Mouse (Mus musculus): ENCODE data around the gene Jade1. TPM values are rescaled to one million over a fixed set of nuclear protein-coding genes. Genes with fewer than 3 reads are reported as not detected.

The Jade1 gene
- total and polyA plus RNA-seq, 3 experiments: 10.1 to 38.6 (median 28.5) TPM

DNA sequence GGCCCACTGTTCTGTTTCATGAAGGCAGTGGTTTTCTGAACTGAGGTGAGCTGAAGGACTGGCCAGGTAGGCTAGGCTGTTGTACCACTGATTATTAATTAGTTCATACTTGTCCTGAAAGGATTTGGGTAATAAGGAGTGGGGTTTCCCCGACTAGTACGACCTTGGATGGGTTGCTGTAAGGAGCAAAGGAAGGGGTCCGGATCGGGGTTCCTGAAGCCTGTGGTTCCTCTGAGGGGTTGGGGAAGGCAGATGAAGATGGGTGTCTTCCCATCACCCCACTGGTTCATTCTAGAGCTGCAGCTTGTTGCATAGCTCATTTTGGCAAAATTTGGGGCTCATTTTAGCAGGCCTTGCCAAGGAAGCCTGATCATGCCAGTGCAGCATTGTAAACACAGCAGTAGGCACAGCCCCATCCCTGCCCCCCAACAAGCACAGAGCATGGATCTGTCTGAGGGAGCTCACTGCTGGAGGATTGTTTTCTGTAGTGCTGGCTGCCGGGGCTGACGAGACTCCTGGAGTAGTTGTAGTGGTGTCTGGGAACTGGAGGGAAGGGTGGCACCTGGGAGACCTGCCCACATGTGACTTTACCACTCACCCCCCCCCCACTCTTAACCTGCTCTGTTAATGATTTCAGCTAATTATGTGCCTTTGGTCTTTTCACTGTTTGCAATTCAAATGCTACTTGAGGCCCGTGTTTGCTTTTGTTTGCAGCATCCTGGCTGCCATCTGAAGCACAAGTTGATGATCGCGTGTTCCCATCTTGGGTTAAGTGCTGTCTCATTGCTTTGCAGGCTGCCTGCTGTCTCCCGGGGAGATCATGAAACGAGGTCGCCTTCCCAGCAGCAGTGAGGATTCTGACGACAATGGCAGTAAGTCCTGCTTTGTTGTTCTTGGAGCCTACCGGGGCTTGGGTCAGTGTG, 25.1 kb downstream of the Jade1 start:
- Histone ChIP-seq H3K27ac (peak overlapping the region; percentile 21), H3K36me3 (ENCODE audit: control insufficient read depth, insufficient read depth, low read length) (no peaks in the 10 kb centered on the region; the same call in 1 of the 2 replicates), H3K4me3 (no peak overlapping the region), H3K9ac (ENCODE audit: low read depth, low read length) (no peak overlapping the region; the same call in 1 of the 2 replicates), H3K27me3 (ENCODE audit: control insufficient read depth, insufficient read depth, low read length) (no peaks in the 10 kb centered on the region), H3K4me1 (ENCODE audit: control insufficient read depth, insufficient read depth, low read length) (peaks cover 28% of the 10 kb centered on the region), H3K79me2 (replicated peaks; ENCODE audit: control insufficient read depth, insufficient read depth, low read length) (peaks cover 5% of the 10 kb centered on the region; the same call in 1 of the 2 replicates)
- intact Hi-C loops (cut with DNase I): no loop called here
- TF ChIP-seq CTCF (IDR thresholded peaks at IDR 0.05) (no peak), EP300 (IDR thresholded peaks at IDR 0.05; ENCODE audit: insufficient read depth, low read depth, low read length) (no peak), POLR2A (IDR thresholded peaks at IDR 0.05; ENCODE audit: insufficient read depth, low read depth, low read length) (no peak)
- DNase-seq: peak in 1 of 2 experiments; percentile 20
- WGBS: 56% methylated on average over 14 of the region's 14 CpGs

DNA sequence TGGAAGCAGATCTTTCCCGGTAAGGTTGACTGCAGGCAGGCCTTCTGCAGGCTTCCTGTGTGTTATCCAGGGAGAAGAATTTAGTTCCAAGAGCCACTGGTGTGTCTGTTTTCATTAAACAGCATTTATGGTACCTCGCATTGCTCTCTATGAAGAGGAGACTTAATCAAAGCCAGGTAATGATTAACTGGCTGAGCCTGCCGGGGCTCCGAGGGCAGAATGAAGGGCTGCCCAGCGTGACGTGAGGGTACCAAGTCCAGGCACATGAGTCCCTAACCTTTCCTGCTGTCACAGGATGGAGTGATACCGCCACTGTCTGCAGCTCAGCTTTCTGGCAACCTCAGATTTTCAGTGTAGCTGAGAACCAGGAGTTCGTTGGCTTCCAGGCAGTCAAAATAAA, 25.9 kb downstream of the Jade1 start:
- Histone ChIP-seq H3K4me1 (ENCODE audit: control insufficient read depth, insufficient read depth, low read length) (peaks cover 23% of the 10 kb centered on the region), H3K4me3 (no peak overlapping the region), H3K9ac (ENCODE audit: low read depth, low read length) (no peak overlapping the region), H3K27me3 (ENCODE audit: control insufficient read depth, insufficient read depth, low read length) (no peaks in the 10 kb centered on the region), H3K36me3 (ENCODE audit: control insufficient read depth, insufficient read depth, low read length) (no peaks in the 10 kb centered on the region; the same call in 1 of the 2 replicates), H3K27ac (peak overlapping the region; percentile 21), H3K79me2 (replicated peaks; ENCODE audit: control insufficient read depth, insufficient read depth, low read length) (peaks cover 6% of the 10 kb centered on the region; the same call in 1 of the 2 replicates)
- TF ChIP-seq CTCF (IDR thresholded peaks at IDR 0.05): no peak
- 61% methylated on average over 8 of the region's 8 CpGs for WGBS
- intact Hi-C loops (cut with DNase I): no loop called here
- no peak for DNase-seq

DNA sequence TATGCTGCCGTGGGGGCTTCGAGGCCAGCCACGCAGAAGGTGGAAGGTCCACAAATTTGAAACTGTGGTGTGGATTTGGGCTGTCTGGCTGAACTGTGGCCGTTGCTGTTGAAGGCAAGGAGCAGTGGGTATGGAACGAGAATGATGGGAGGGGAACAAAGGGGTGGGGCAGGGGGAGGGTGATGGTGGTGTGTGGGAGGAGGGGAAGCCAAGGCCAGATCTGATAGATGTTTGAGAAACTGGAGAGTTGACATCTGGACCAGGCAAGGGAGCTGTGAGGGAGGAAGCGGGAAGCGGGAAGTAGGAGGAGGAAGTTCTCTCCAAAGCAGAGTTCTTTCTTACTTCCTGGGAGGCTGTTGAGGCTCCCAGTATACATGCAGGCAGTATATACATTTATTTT, 26.7 kb downstream of the Jade1 start:
- H3K36me3 ChIP-seq (ENCODE audit: control insufficient read depth, insufficient read depth, low read length): no peaks in the 10 kb centered on the region; the same call in 1 of the 2 replicates
- H3K79me2 ChIP-seq (replicated peaks; ENCODE audit: control insufficient read depth, insufficient read depth, low read length): peaks cover 6% of the 10 kb centered on the region; the same call in 1 of the 2 replicates
- peaks cover 28% of the 10 kb centered on the region for H3K4me1 ChIP-seq (ENCODE audit: control insufficient read depth, insufficient read depth, low read length)
- no peak overlapping the region; the same call in 1 of the 2 replicates for H3K27ac ChIP-seq
- no peak for DNase-seq
- H3K27me3 ChIP-seq (ENCODE audit: control insufficient read depth, insufficient read depth, low read length): no peaks in the 10 kb centered on the region
- intact Hi-C loops (cut with DNase I): no loop called here
- no peak overlapping the region for H3K4me3 ChIP-seq
- no peak for TF ChIP-seq EP300 (IDR thresholded peaks at IDR 0.05; ENCODE audit: insufficient read depth, low read depth, low read length)
- no peak for TF ChIP-seq POLR2A (IDR thresholded peaks at IDR 0.05; ENCODE audit: insufficient read depth, low read depth, low read length)
- TF ChIP-seq CTCF (IDR thresholded peaks at IDR 0.05): no peak
- H3K9ac ChIP-seq (ENCODE audit: low read depth, low read length): no peak overlapping the region
- 62% methylated on average over 7 of the region's 7 CpGs for WGBS

DNA sequence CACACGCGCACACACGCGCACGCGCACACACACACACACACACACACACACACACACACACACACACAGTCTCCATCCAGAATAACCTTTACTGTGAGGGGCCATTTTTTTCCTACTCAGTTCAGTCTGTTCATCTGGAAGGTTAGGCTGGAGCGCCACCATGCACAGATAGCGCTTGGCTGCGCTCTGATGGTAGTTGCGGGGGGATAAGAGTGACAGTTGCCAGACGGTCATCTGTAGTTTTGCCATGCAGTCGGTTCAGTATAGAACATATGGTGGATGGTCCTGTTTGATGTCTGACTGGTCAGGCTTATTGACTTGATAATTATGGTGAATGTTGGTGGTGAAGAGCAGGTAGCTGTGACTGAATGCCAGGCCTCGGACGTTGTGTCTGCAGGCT, 27.6 kb downstream of the Jade1 start:
- Histone ChIP-seq H3K27ac (0 out of 2 replicates have a peak overlapping the region, but pooled peaks have one; percentile 26), H3K27me3 (ENCODE audit: control insufficient read depth, insufficient read depth, low read length) (no peaks in the 10 kb centered on the region), H3K79me2 (replicated peaks; ENCODE audit: control insufficient read depth, insufficient read depth, low read length) (peaks cover 6% of the 10 kb centered on the region; the same call in 1 of the 2 replicates), H3K9ac (ENCODE audit: low read depth, low read length) (no peak overlapping the region), H3K4me1 (ENCODE audit: control insufficient read depth, insufficient read depth, low read length) (peaks cover 34% of the 10 kb centered on the region), H3K4me3 (no peak overlapping the region), H3K36me3 (ENCODE audit: control insufficient read depth, insufficient read depth, low read length) (no peaks in the 10 kb centered on the region; the same call in 1 of the 2 replicates)
- intact Hi-C loops (cut with DNase I): no loop called here
- WGBS: 89% methylated on average over 14 of the region's 14 CpGs
- TF ChIP-seq POLR2A (IDR thresholded peaks at IDR 0.05; ENCODE audit: insufficient read depth, low read depth, low read length) (no peak), CTCF (IDR thresholded peaks at IDR 0.05) (no peak), EP300 (IDR thresholded peaks at IDR 0.05; ENCODE audit: insufficient read depth, low read depth, low read length) (no peak)
- no peak for DNase-seq

DNA sequence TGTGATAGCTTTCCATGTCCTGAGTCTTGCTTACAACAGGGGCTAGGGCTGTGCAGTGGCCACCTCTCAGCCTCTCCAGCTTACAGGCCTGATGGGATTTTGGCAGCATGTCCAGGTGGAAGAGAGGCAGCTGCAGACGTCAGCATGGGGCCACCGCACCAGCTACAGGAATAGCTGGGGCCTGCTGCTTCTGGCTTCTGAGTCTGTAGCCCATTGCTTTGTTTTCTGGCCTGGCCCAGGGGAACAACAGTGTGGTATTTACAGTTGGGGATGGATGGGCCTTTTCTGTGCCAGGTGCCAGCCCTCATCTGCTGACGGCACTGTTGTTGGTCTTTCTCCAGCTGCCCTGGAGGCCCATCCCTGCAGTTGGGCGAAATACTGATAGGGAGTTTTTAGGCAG, 28.1 kb downstream of the Jade1 start:
- no peak for TF ChIP-seq EP300 (IDR thresholded peaks at IDR 0.05; ENCODE audit: insufficient read depth, low read depth, low read length)
- TF ChIP-seq CTCF (IDR thresholded peaks at IDR 0.05): no peak
- no peak for TF ChIP-seq POLR2A (IDR thresholded peaks at IDR 0.05; ENCODE audit: insufficient read depth, low read depth, low read length)
- H3K79me2 ChIP-seq (replicated peaks; ENCODE audit: control insufficient read depth, insufficient read depth, low read length): peaks cover 3% of the 10 kb centered on the region; the same call in 1 of the 2 replicates
- H3K4me1 ChIP-seq (ENCODE audit: control insufficient read depth, insufficient read depth, low read length): peaks cover 34% of the 10 kb centered on the region
- H3K27me3 ChIP-seq (ENCODE audit: control insufficient read depth, insufficient read depth, low read length): no peaks in the 10 kb centered on the region
- no peak overlapping the region for H3K9ac ChIP-seq (ENCODE audit: low read depth, low read length)
- H3K4me3 ChIP-seq: no peak overlapping the region
- H3K36me3 ChIP-seq (ENCODE audit: control insufficient read depth, insufficient read depth, low read length): no peaks in the 10 kb centered on the region; the same call in 1 of the 2 replicates
- intact Hi-C loops (cut with DNase I): no loop called here
- 46% methylated on average over 4 of the region's 4 CpGs for WGBS
- peak in 1 of 2 experiments; percentile 60 for DNase-seq
- H3K27ac ChIP-seq: peak overlapping the region; percentile 26; the same call in 1 of the 2 replicates

DNA sequence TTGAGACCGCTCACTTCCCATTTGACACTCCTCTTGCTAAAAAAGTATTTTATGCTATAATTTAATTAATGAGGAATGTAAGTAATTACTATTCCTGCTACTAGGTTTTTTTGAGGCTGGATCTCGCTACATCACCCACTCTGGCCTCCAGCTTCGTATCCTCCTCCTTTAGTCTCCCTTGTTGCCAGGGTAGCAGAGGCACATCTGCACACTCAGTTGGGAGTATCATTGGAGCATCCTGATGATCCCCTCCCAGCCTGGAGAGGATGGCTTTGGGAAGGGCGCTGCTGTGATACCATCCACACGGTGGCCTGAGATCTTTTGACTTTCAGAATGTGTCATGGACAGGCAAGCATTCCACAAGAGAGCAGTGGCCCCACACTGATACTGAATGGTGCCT, 30.0 kb downstream of the Jade1 start:
- Histone ChIP-seq H3K4me3 (no peak overlapping the region), H3K27ac (no peak overlapping the region), H3K79me2 (replicated peaks; ENCODE audit: control insufficient read depth, insufficient read depth, low read length) (peaks cover 2% of the 10 kb centered on the region; the same call in 1 of the 2 replicates), H3K9ac (ENCODE audit: low read depth, low read length) (no peak overlapping the region), H3K36me3 (ENCODE audit: control insufficient read depth, insufficient read depth, low read length) (no peaks in the 10 kb centered on the region; the same call in 1 of the 2 replicates), H3K4me1 (ENCODE audit: control insufficient read depth, insufficient read depth, low read length) (peaks cover 32% of the 10 kb centered on the region), H3K27me3 (ENCODE audit: control insufficient read depth, insufficient read depth, low read length) (no peaks in the 10 kb centered on the region)
- WGBS: 82% methylated on average over 5 of the region's 5 CpGs
- peak in 1 of 2 experiments; percentile 11 for DNase-seq
- TF ChIP-seq CTCF (IDR thresholded peaks at IDR 0.05) (no peak), POLR2A (IDR thresholded peaks at IDR 0.05; ENCODE audit: insufficient read depth, low read depth, low read length) (no peak), EP300 (IDR thresholded peaks at IDR 0.05; ENCODE audit: insufficient read depth, low read depth, low read length) (no peak)
- intact Hi-C loops (cut with DNase I): no loop called here

Data from heart, adult 2 months (tissue).